Mouse (Mus musculus) heart, adult 18-20 months (tissue): ENCODE results near the gene Mettl21a. TPM values are rescaled to one million over a fixed set of nuclear protein-coding genes. Genes with fewer than 3 reads are reported as not detected.
"Not testable (repeated sequence)": the region's sequence is repeated elsewhere in the genome, so short reads cannot be mapped to it uniquely, and the experiment has no call there.

Experiments
- DNase-seq, 2 experiments: peaks; one replicate each; pipeline ENCODE4 v3.0.0; 2021 to 2022; ENCODE audit warnings: mixed read lengths in 1 of 2
- total RNA-seq, 2 experiments: library from RNA; stranded (reverse); gene quantifications; 2 replicates each; pipeline ENCODE4 v1.2.3; 2021

Mettl21a gene
- total RNA-seq, 2 experiments from 2014 or later: 7.9 to 10.3 TPM

DNA sequence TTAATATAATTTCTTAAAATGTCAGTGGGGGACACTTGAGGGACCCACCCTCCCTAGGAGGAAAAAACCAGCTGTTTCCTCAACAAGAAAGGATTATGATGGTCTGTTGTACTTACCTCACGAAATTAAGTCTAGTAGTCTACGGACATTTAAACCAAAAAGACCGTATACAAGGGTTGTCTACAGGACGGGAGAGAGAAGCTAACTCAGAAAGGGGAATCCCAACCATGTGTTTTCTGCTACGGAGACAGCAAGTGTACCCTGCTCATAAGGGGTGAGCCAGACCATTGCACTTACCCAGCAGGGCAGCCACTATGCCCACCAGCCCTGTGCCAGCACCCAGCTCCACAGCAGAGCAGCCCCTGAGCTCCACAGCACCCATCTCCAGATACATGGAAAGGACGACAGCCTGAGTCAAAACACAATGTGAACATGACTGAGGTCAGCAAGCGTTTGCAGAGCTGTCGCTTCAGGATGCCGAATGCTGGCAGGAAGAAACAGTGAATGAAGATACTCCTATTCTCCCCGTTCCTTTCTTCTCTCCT is 2.2 kb downstream of the Mettl21a start:
- DNase-seq: no peak

DNA sequence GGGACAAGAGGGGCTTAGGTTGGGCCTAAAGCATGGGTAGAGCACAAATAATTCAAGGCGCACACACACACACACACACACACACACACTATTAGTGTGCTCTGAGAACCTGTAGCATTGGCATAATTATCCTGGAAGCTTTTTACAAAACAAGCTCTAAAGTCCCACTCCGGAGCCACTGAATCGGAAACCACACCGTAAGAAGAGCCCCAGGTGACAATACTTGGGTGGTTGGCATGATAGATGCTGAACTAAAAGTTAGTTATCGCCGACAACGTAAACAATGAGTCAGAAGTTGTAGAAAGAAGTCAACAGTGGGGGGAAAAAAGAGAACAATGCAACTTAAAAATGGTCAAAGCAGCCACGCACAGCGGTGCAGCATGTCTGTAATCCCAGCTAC is 2.7 kb downstream of the Mettl21a start:
- DNase-seq: no peak

DNA sequence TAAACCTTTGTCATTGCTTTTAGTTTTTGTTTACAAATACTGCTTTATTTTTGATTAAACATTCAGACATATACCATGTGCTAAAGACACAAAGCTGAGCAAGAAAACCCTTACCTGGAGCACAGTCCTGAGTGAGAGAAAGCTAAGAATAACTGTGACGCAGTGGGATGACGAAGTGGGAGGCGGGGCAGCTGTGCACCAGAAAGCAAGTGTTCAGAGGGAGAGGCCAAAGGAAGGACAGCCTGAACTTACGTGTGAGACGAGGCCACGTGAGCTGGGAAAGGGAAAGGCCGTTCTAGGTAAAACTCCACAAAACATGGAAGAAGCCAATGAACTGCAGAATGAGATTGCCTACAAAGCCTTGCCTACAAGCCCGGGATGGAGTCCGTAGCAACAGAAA is 7.1 kb downstream of the Mettl21a start:
- DNase-seq: no peak

DNA sequence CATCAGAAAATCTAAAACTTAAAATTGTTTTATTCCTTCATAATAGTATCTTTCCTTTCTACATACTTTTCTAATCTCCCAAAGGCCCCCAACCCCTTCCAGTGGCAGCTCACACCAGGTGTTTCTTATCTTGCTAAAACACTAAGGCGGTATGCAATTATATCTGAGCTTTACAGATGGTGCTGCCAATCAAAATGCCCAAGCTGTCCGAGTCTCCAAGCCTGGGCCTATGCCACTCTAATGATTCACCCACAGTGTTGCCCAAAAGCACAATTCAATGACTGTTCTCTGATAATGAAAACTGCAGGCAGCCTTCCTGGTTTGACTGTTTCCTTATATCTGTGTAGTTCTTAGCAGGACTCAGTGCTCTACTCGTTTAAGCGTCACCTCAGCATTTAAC is 7.9 kb downstream of the Mettl21a start:
- no peak for DNase-seq

DNA sequence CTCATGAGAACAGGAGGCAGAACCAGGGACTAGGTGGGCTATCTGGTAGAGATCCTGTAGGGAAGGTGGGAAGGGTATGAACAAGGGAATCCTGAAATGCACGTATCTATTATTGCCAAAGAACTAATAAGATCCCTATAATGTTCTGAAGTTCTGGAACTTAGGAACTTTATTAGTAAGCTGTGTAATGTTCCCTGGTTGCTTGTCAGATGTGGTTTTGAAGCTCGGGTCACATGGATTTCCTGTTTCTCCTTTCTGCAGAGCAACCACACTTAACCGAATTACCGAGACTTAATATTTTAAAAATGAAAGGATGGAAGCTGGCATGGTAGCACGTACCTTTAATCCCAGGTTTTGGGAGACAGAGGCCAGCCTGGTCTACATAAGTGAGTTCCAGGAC is 13.7 kb downstream of the Mettl21a start:
- DNase-seq: no peak

DNA sequence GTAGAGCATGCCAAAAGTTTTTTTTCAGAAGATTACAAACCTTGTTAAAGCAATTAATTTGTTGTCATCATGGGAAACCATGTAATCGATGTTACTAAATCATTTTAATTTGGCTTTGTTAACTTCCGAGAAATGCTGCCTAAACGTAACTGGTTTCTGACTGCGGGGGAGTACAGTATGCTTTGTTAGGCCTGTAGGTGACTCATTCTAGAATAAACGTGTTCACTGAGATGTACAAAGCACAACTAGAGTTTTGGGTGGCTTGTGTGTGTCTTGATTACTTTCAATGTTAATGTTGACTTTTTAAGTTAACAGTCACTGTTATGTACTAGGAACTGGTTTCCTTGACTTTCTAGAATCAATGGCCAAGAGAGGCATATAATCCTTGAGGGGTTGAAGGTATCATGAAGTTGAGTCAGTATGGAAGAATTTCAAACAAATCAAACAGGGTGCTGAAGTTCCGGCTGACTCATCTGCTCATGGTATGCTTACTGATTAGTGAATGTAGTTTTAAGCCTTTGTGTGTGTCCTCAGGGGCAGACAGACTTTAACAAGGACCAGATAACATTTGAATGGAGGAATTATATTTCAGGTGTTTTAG is 15.7 kb downstream of the Mettl21a start:
- no peak for DNase-seq

DNA sequence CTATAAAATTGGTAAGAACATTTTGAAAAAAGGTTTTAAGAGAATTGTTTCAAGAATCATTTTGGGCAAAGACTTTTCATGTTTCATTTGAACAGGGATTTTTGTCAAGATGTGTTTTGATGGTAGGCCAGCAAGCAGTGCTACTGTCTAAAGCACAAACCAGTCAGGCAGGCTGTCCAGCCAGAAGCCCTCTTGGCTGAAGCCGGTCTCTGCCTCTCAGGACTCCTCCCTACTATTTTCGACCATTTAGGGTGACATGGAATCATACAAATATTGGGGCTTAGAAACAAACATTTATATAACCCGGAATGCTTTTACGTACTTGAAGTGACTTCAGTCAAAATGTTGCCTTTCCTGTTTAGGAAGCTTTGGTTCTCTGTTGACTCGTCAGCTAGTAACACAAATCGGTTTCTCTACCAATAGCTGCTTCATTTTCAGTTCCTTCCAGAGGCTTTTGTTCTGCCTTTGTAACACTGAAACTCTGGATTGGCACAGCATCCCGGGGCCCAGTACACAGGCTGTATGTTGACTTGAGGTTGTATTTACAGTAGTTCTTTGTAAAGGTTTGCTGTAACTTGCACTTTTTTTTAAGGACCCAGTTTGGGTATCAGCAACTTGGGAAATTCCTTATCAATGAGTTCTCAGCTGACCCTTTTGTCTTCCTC is 16.5 kb downstream of the Mettl21a start:
- DNase-seq: no peak

DNA sequence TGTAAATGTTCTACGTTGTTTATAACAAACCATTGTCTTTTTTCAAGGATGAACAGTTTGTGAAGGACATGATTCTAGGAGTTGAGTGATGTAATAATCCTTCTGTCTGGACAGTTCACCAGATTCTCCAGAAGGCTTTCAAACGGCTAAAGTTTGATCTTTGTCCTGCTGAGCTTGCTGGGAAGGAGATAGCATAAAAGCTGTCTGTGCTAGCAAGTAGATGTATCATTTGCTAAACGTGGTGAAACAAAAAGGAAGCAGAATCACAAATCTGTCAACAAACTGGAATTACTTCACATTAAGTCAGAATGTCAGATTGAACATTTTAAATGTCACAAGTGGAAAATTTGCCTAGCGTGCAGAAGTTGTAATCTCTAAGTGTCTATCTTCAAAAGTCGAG is 18.1 kb downstream of the Mettl21a start:
- no peak for DNase-seq

DNA sequence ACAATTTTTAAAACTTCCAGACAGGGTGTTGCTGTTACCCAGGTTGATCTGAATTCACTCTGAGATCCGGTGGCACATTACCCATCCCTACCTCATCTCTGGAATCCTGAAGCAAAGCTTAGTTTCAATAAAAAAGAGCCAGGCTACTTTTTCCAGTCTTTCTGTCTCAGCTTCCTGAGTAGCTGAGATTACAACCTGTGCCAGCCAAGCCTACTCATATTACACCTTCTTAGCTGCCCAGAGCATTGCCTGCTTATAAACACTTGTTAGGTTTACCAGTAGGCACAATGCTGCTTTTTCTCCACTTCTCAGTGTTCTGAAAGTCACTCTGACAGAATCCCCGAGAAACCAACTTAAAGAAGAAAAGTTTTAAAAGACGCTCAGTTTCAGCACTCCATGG is 38.2 kb downstream of the Mettl21a start:
- DNase-seq: no peak

DNA sequence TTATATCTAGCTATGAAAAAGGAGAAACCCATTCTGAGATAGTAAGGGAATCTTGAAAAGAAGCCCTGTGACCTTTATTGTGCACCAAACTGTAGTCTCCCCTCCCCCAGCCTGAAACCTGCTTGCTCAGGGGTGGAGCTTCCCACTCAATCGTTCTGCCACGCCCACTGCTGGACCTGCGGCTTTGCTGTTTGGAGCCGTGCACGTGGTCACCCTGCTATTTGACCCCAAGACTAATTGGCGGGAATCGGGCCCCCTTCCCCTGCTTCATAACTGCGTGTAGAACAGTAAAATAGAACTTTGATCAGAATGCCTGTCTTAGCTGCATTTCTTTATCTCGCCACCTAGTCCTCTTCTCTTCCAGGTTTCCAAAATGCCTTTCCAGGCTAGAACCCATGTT is 39.1 kb downstream of the Mettl21a start:
- not testable (repeated sequence) for DNase-seq

DNA sequence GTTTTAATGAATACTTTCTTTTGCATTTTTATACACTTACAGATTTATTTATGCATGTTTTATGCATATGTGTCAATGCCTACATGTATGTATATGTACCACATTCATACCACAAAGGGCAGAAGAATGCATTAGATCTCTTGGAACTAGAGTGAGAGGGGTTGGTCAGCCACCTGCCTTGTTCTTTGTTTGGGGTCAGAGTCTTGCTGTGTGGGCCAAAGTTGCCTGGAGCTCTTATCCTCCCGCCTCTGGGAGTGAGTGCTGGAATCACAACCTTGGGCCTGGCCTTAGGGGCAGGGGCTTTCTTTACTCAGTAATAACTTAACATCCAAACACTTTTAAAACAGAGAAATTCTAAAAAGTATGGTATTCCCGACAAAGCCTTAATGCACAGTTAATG is 40.3 kb downstream of the Mettl21a start:
- no peak for DNase-seq

DNA sequence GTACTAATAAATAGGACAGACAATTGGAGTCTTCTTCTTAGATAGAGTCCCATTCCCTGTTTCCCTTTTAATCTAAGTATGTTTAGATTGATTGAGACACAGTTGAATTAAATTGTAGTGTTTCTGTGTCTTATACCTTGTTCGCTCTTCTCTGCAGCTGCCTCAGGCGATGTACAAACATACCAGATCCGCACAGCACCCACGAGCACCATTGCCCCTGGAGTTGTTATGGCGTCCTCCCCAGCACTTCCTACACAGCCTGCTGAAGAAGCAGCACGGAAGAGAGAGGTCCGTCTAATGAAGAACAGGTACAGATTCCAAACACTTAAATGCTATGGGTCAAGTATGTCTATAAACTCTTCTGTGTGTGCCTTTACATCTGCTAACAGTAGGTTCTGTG is 41.0 kb downstream of the Mettl21a start:
- no peak for DNase-seq

DNA sequence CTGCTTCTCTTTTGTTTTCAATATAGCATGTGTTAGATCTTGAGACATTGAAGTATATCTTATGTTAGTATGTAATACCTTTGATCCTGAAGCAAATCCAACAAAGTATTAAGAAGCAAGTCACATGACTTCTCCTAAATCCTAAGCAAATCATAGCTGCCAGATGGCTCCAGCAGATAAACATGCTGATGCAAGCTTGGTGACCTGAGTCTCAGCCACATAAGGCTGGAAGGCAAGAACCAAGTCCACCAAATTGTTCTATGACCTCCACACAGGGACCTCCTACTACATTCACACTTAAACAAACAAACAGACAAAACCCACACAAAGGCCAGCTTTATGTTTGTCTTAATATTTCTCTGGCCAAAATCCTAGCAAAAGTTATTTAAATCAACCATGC is 48.8 kb downstream of the Mettl21a start:
- DNase-seq: no peak

DNA sequence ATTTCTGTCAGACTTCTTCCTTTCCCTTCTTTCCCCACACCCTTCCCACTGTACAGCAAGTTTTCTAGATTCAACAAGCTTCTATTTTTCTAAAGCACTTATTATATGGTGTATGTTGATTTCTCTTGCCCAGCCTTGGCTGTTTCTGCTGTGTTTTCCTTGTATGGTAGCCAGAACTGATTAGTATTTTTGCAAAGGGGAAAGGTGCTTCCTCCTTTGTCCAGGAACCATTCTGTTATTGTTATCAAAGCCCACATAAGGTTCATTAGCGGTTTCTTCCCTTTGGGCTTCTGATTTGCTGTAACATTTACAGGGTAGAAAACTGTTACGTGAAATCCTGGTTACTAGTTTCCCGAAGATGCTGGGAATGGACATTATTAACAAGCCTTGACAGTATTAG is 56.9 kb downstream of the Mettl21a start:
- DNase-seq: no peak

Other genes starting within 250 kb of the Mettl21a start
- gene Creb1, start 84.6 kb downstream of the Mettl21a start, total RNA-seq: 10 to 100 TPM; 24.2 to 27.4 TPM
- gene Ccnyl1, start 73.2 kb upstream of the Mettl21a start, total RNA-seq: 10 to 100 TPM; 12.3 to 12.9 TPM
- 1 to 10 TPM; 3.9 to 4.4 TPM for gene Fzd5, start 120.5 kb upstream of the Mettl21a start, total RNA-seq